Mouse (Mus musculus) heart, postnatal 0 days (tissue): ENCODE data around the gene Dmkn. TPM values are rescaled to one million over a fixed set of nuclear protein-coding genes. Genes with fewer than 3 reads are reported as not detected.

Source experiments
- ATAC-seq: fragments of 200-750 bp; cut with Nextera tagmentation; 2 replicates; pipeline ENCODE4 v1.8.0; 2017; ENCODE audit warnings: low read depth, moderate number of reproducible peaks, moderate library complexity; ENCODE audit not compliant: insufficient read depth
- DNase-seq: peaks from one replicate; pipeline ENCODE4 v3.0.0-alpha.2; 2016; ENCODE audit warnings: low spot score
- H3K27ac ChIP-seq: fragments of 300-500 bp; sonication (generic); 2 replicates; pipeline ENCODE4 v1.5.1; 2014; ENCODE audit warnings: low read depth, mild to moderate bottlenecking
- H3K27me3 ChIP-seq: fragments of 300-500 bp; sonication (generic); 2 replicates; pipeline ENCODE4 v1.6.1; 2014; ENCODE audit warnings: low read length, mixed read lengths; ENCODE audit not compliant: control insufficient read depth, insufficient read depth
- H3K36me3 ChIP-seq: fragments of 300-500 bp; sonication (generic); replicated peaks from 2 replicates; pipeline ENCODE4 v1.6.1; 2014; ENCODE audit warnings: low read length, mixed read lengths; ENCODE audit not compliant: control insufficient read depth, insufficient read depth
- H3K4me1 ChIP-seq: fragments of 300-500 bp; sonication (generic); 2 replicates; pipeline ENCODE4 v1.6.1; 2014; ENCODE audit warnings: antibody characterized with exemption; ENCODE audit not compliant: control insufficient read depth, insufficient read depth
- H3K4me2 ChIP-seq: fragments of 300-500 bp; sonication (generic); 2 replicates; pipeline ENCODE4 v1.6.1; 2014; ENCODE audit warnings: low read depth, mild to moderate bottlenecking, low read length, moderate library complexity
- H3K4me3 ChIP-seq: fragments of 300-500 bp; sonication (generic); 2 replicates; pipeline ENCODE4 v1.5.1; 2014; ENCODE audit warnings: low read depth, low read length
- H3K9ac ChIP-seq: fragments of 300-500 bp; sonication (generic); replicated peaks from 2 replicates; pipeline ENCODE4 v1.6.1; 2014; ENCODE audit warnings: low read depth, low read length, mixed read lengths
- H3K9me3 ChIP-seq: fragments of 300-500 bp; sonication (generic); replicated peaks from 2 replicates; pipeline ENCODE4 v1.6.1; 2016; ENCODE audit warnings: low read length; ENCODE audit not compliant: control insufficient read depth
- CTCF ChIP-seq: IDR thresholded peaks from 2 replicates; pipeline ENCODE4 v1.5.1; 2016; ENCODE audit warnings: antibody characterized with exemption, control low read depth, low read depth
- EP300 ChIP-seq: IDR thresholded peaks from 2 replicates; pipeline ENCODE4 v1.6.1; 2016; ENCODE audit warnings: antibody characterized with exemption, low read depth
- WGBS: fragments of 180-500 bp; shearing (Covaris S2); extraction: QIAGEN DNeasy Blood & Tissue Kit; methylation state at CpG from one replicate; pipeline ENCODE4 v1.1.7; 2014; 5-methylcytosine and 5-hydroxymethylcytosine counted together
- polyA plus RNA-seq: library from polyadenylated mRNA; unstranded; fragments of >200 nt; fragmentation: Nextera tagmentation; extraction: Ambion mirVana; gene quantifications from 2 replicates; pipeline ENCODE4 v1.2.1, GENCODE M21; 2015
- total RNA-seq: library from RNA; depleted of rRNA; stranded (reverse); fragments of >200 nt; gene quantifications from 2 replicates; pipeline ENCODE4 v1.2.3, GENCODE M21; 2014; ENCODE audit warnings: low replicate concordance

Gene Dmkn
- total and polyA plus RNA-seq, 2 experiments from 2014 or later, result 8.1 to 10.4 TPM

GRCm38 (mm10) chr7:30765173-30765572, 1.6 kb downstream of the Dmkn start:
- no peaks in the 10 kb centered on the region for H3K4me1 ChIP-seq
- H3K9ac ChIP-seq, result no peak overlapping the region
- DNase-seq, result no peak
- TF ChIP-seq CTCF, result no peak
- no peak for TF ChIP-seq EP300
- no peak overlapping the region for H3K4me3 ChIP-seq
- peak overlapping the region; percentile 10; the same call in 1 of the 2 replicates for H3K4me2 ChIP-seq
- no peak for ATAC-seq
- WGBS, result 41% methylated on average over 11 of the region's 11 CpGs
- H3K27ac ChIP-seq, result no peak overlapping the region
- H3K27me3 ChIP-seq, result 0 out of 2 replicates have a peak, but pooled peaks cover 4% of the 10 kb centered on the region
- H3K9me3 ChIP-seq, result no peaks in the 10 kb centered on the region
- no peaks in the 10 kb centered on the region for H3K36me3 ChIP-seq

GRCm38 (mm10) chr7:30766408-30766807, 2.9 kb downstream of the Dmkn start:
- DNase-seq (no peak), ATAC-seq (no peak)
- H3K9me3 ChIP-seq, result no peaks in the 10 kb centered on the region
- H3K36me3 ChIP-seq, result no peaks in the 10 kb centered on the region
- H3K4me1 ChIP-seq, result no peaks in the 10 kb centered on the region
- H3K9ac ChIP-seq, result no peak overlapping the region
- TF ChIP-seq EP300, result no peak
- no peak for TF ChIP-seq CTCF
- 90% methylated on average over 4 of the region's 4 CpGs for WGBS
- no peak overlapping the region for H3K4me3 ChIP-seq
- no peak overlapping the region for H3K27ac ChIP-seq
- 0 out of 2 replicates have a peak, but pooled peaks cover 4% of the 10 kb centered on the region for H3K27me3 ChIP-seq
- no peak overlapping the region for H3K4me2 ChIP-seq

GRCm38 (mm10) chr7:30769236-30769635, 5.7 kb downstream of the Dmkn start:
- Histone ChIP-seq H3K36me3 (no peaks in the 10 kb centered on the region), H3K4me3 (no peak overlapping the region), H3K9me3 (no peaks in the 10 kb centered on the region), H3K4me2 (no peak overlapping the region), H3K27me3 (0 out of 2 replicates have a peak, but pooled peaks cover 4% of the 10 kb centered on the region), H3K27ac (no peak overlapping the region), H3K4me1 (no peaks in the 10 kb centered on the region), H3K9ac (no peak overlapping the region)
- ATAC-seq (no peak), DNase-seq (no peak)
- 24% methylated on average over 9 of the region's 9 CpGs for WGBS
- TF ChIP-seq CTCF, result no peak
- no peak for TF ChIP-seq EP300

- Histone ChIP-seq H3K27ac (no peak overlapping the region), H3K4me1 (no peaks in the 10 kb centered on the region), H3K9me3 (no peaks in the 10 kb centered on the region), H3K4me2 (no peak overlapping the region), H3K27me3 (no peaks in the 10 kb centered on the region), H3K36me3 (no peaks in the 10 kb centered on the region), H3K4me3 (no peak overlapping the region), H3K9ac (no peak overlapping the region)
- DNase-seq (no peak), ATAC-seq (no peak)
- no peak for TF ChIP-seq CTCF
- no peak for TF ChIP-seq EP300
- WGBS, result 70% methylated on average over 9 of the region's 9 CpGs
Measured at GRCm38 (mm10) chr7:30776104-30776503, 12.5 kb downstream of the Dmkn start.

GRCm38 (mm10) chr7:30777081-30777579, 13.6 kb downstream of the Dmkn start:
- no peak overlapping the region for H3K4me3 ChIP-seq
- DNase-seq (no peak), ATAC-seq (no peak)
- H3K9ac ChIP-seq, result no peak overlapping the region
- no peak overlapping the region for H3K27ac ChIP-seq
- H3K4me2 ChIP-seq, result no peak overlapping the region
- H3K27me3 ChIP-seq, result no peaks in the 10 kb centered on the region
- WGBS, result 51% methylated on average over 7 of the region's 7 CpGs
- H3K36me3 ChIP-seq, result no peaks in the 10 kb centered on the region
- H3K4me1 ChIP-seq, result no peaks in the 10 kb centered on the region
- no peaks in the 10 kb centered on the region for H3K9me3 ChIP-seq
- TF ChIP-seq EP300 (no peak), CTCF (no peak)

- Histone ChIP-seq H3K27me3 (no peaks in the 10 kb centered on the region), H3K9ac (no peak overlapping the region), H3K27ac (no peak overlapping the region), H3K36me3 (no peaks in the 10 kb centered on the region), H3K9me3 (no peaks in the 10 kb centered on the region), H3K4me3 (no peak overlapping the region), H3K4me2 (no peak overlapping the region), H3K4me1 (no peaks in the 10 kb centered on the region)
- TF ChIP-seq CTCF, result no peak
- no peak for TF ChIP-seq EP300
- ATAC-seq (no peak), DNase-seq (no peak)
- WGBS, result 69% methylated on average over 1 of the region's 1 CpGs
Measured at GRCm38 (mm10) chr7:30777911-30778310, 14.4 kb downstream of the Dmkn start.
